Mouse (Mus musculus) forebrain, embryonic 11.5 days (tissue): ENCODE measurements at regions not wholly inside any gene's neighbourhood (a gene's known extent, or its start where the extent isn't known, plus 50 kb on each side); places are given as distances from the start of the nearest gene placed in this dataset.
"Not testable (repeated sequence)": the region's sequence is repeated elsewhere in the genome, so short reads cannot be mapped to it uniquely, and the experiment has no call there.

ENCODE experiments used
- ATAC-seq: fragments of 200-750 bp; cut with Nextera tagmentation; replicated peaks from 2 replicates; pipeline ENCODE4 v1.8.0; 2017; ENCODE audit warnings: moderate TSS enrichment; ENCODE audit not compliant: low FRiP score
- DNase-seq: peaks from one replicate; pipeline ENCODE4 v3.0.0-alpha.2; 2017; ENCODE audit warnings: low spot score
- H3K27ac ChIP-seq: fragments of 300-500 bp; sonication (generic); 2 replicates; pipeline ENCODE4 v1.5.1; 2014; ENCODE audit warnings: low read depth, low read length
- H3K27me3 ChIP-seq: fragments of 300-500 bp; sonication (generic); 2 replicates; pipeline ENCODE4 v1.6.1; 2014; ENCODE audit warnings: mild to moderate bottlenecking, low read length, mixed read lengths; ENCODE audit not compliant: control insufficient read depth, insufficient read depth
- H3K36me3 ChIP-seq: fragments of 300-500 bp; sonication (generic); 2 replicates; pipeline ENCODE4 v1.6.1; 2014; ENCODE audit warnings: mild to moderate bottlenecking, low read length, moderate library complexity, mixed read lengths; ENCODE audit not compliant: control insufficient read depth, insufficient read depth
- H3K4me1 ChIP-seq: fragments of 300-500 bp; sonication (generic); replicated peaks from 2 replicates; pipeline ENCODE4 v1.6.1; 2014; ENCODE audit warnings: low read length, mixed read lengths; ENCODE audit not compliant: control insufficient read depth, insufficient read depth
- H3K4me2 ChIP-seq: fragments of 300-500 bp; sonication (generic); 2 replicates; pipeline ENCODE4 v1.6.1; 2014; ENCODE audit warnings: low read depth, mild to moderate bottlenecking, low read length, moderate library complexity, mixed read lengths; ENCODE audit not compliant: severe bottlenecking
- H3K4me3 ChIP-seq: fragments of 300-500 bp; sonication (generic); 2 replicates; pipeline ENCODE4 v1.5.1; 2014; ENCODE audit warnings: low read depth, low read length
- H3K9ac ChIP-seq: fragments of 300-500 bp; sonication (generic); 2 replicates; pipeline ENCODE4 v1.6.1; 2014; ENCODE audit warnings: low read length
- H3K9me3 ChIP-seq: fragments of 300-500 bp; sonication (generic); 2 replicates; pipeline ENCODE4 v1.6.1; 2016; ENCODE audit warnings: low read length, mixed read lengths; ENCODE audit not compliant: control insufficient read depth
- WGBS: fragments of 180-500 bp; shearing (Covaris S2); extraction: QIAGEN DNeasy Blood & Tissue Kit; methylation state at CpG from one replicate; pipeline ENCODE4 v1.1.7; 2014; 5-methylcytosine and 5-hydroxymethylcytosine counted together

- not testable (repeated sequence) for ATAC-seq, DNase-seq
Observed at GRCm38 (mm10) chr1:7271466-7272110, 2463.9 kb downstream of the Gm37988 start.

DNA sequence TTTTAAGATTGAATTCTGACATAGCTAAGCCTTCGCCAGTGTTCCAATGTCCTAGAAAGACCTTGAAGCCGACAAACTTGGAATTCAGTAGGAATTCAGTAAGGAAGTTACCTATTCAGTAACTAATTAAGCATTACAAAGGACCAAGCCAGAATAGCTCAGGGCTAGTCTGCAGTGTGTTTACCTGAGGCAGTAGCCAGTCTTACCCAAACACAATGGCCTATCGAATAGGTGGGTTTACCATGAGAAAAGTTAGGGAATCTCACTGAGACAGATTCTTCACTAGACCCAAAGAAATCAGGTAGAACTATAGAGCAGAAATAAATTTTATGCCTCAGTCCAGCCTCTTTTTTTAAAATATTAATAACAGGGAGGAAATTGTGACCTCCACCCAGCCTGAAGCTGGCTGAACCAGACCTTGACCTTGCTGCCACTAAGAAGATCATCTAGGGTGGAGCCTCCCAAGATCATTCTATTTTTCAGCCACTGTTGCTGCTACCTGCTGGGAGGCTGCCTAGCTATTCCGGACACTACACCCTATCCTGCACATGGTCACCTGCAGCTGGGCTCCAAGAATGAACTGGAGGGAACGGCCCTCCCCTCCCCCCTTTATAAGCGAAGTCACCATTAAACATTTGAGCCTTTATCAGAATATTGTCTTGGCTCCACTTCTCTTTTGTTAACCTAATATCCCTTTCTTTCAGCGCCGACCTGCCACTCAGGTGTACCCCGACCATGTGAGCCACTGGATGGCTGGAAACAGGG is 2491.4 kb downstream of the Gm37988 start:
- not testable (repeated sequence) for H3K9me3 ChIP-seq, H3K4me2 ChIP-seq, DNase-seq, H3K36me3 ChIP-seq, H3K4me1 ChIP-seq, H3K27me3 ChIP-seq, H3K9ac ChIP-seq, ATAC-seq, H3K4me3 ChIP-seq, H3K27ac ChIP-seq
- WGBS = 89% methylated on average over 9 of the region's 9 CpGs

More at GRCm38 (mm10) chr1:7271466-7272110, 2463.9 kb downstream of the Gm37988 start:
- H3K4me1 ChIP-seq, H3K27me3 ChIP-seq, H3K9me3 ChIP-seq, H3K4me3 ChIP-seq, H3K27ac ChIP-seq, H3K4me2 ChIP-seq, H3K36me3 ChIP-seq, H3K9ac ChIP-seq: not testable (repeated sequence)
- 89% methylated on average over 25 of the region's 25 CpGs for WGBS

DNA sequence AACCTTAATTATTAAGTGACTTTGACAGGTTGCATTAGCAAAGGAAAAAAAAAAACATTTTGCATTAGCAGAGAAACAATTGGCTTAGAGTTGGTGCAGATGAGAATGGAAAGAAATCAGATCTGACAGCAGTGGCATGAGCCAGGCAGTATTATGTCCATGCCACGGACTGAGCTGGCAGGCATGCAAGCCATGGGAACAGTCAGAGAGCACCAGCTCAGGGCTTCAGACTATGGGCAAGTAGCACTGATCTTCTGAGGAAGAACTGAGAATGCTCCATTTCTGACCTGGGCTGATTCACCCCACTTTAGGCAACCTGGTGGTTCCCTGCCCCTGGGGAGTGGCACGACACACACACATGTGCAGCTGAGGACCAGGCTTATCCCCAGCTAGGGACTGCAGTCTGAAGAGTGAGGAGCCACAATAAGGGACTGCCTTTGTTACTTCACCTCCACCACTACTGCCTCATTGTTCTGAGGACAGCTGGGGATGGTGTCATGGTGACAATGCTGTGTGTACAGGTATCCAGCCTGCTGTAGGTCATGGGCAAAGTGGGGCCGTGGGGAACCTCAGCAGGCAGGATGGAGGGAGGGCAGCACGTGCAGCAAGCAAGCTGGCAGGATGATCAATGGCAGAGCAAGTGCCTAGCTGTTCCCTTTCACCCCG is 2501.4 kb downstream of the Gm37988 start:
- H3K27me3 ChIP-seq = no peaks in the 10 kb centered on the region
- ATAC-seq = no peak
- no peaks in the 10 kb centered on the region for H3K36me3 ChIP-seq
- H3K9ac ChIP-seq = no peak overlapping the region
- H3K9me3 ChIP-seq = no peaks in the 10 kb centered on the region
- H3K27ac ChIP-seq = no peak overlapping the region
- H3K4me1 ChIP-seq = no peaks in the 10 kb centered on the region; the same call in 1 of the 2 replicates
- 55% methylated on average over 5 of the region's 5 CpGs for WGBS
- H3K4me2 ChIP-seq = no peak overlapping the region
- no peak for DNase-seq
- no peak overlapping the region for H3K4me3 ChIP-seq

DNA sequence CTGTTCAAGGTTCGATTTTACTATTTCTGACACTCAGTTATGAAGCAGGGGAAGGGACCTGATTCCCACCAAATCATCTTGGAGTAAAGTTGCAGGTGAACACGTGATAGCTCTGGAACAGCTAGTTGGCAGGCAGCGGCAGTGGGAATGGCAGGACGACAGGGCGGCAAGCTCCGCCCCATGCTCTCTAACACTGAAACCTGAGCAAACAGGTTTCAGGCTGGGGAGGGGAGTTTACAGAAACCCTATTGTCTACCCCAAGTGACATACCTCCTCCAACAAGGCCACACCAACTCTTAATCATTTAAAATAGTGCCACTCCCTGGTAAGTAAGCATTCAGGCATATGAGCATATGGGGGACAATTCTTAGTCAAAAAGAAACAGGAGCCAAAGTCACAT is 2504.7 kb downstream of the Gm37988 start:
- 69% methylated on average over 6 of the region's 6 CpGs for WGBS

DNA sequence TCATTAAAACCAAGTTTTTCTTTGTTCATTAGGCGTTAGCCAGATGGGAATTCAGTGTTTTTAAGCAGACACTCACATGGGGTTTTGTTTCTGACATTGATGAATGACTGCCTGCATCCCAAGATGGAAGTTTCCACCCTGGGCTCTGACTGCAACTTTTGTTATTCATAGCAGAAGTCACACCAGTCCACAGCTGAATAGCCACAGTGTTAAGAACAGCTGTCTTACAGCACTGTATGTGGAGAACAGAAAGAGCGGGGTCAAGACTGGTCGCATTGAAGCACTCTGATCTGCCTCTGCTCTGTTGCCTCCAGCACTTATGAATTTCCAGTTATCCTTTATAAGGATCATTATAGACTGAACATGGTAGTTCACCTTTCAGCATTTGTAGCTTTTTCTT is 2505.8 kb downstream of the Gm37988 start:
- H3K36me3 ChIP-seq = no peaks in the 10 kb centered on the region
- H3K4me3 ChIP-seq = no peak overlapping the region
- no peaks in the 10 kb centered on the region for H3K27me3 ChIP-seq
- H3K9me3 ChIP-seq = no peaks in the 10 kb centered on the region
- no peak overlapping the region for H3K4me2 ChIP-seq
- no peaks in the 10 kb centered on the region; the same call in 1 of the 2 replicates for H3K4me1 ChIP-seq
- peak; percentile 71; the same call in 1 of the 2 replicates for ATAC-seq
- WGBS = 52% methylated on average over 3 of the region's 3 CpGs
- H3K27ac ChIP-seq = no peak overlapping the region
- H3K9ac ChIP-seq = no peak overlapping the region
- DNase-seq = no peak

More for the DNA sequence above, 2504.7 kb downstream of the Gm37988 start:
- H3K36me3 ChIP-seq, H3K9me3 ChIP-seq, H3K4me2 ChIP-seq, H3K9ac ChIP-seq, ATAC-seq, H3K27me3 ChIP-seq, H3K4me1 ChIP-seq, DNase-seq, H3K27ac ChIP-seq, H3K4me3 ChIP-seq: not testable (repeated sequence)

DNA sequence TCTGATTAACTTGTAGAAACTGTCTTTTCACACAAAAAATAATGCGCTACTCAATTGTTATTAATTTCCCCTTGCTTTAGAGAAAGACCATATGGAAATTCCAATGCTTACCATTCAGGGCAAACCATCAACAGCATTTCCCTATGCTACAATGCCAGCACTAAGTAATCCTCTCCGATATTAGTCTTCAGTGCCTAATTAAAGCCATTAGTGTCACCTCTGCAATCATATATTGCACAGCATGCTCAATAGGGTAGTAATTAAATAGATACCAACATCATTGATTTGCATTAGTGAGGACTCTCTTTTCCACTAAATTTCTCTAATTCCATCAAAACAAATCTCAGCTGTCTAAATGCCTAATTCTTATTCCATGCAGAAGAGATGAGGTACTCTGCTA is 2511.2 kb downstream of the Gm37988 start:
- peak; percentile 30 for ATAC-seq
- H3K27me3 ChIP-seq = no peaks in the 10 kb centered on the region
- H3K9me3 ChIP-seq = no peaks in the 10 kb centered on the region
- no peak for DNase-seq
- no peak overlapping the region for H3K4me3 ChIP-seq
- 47% methylated on average over 2 of the region's 2 CpGs for WGBS
- H3K4me2 ChIP-seq = no peak overlapping the region
- no peaks in the 10 kb centered on the region for H3K4me1 ChIP-seq
- H3K9ac ChIP-seq = no peak overlapping the region
- no peaks in the 10 kb centered on the region for H3K36me3 ChIP-seq
- no peak overlapping the region for H3K27ac ChIP-seq

DNA sequence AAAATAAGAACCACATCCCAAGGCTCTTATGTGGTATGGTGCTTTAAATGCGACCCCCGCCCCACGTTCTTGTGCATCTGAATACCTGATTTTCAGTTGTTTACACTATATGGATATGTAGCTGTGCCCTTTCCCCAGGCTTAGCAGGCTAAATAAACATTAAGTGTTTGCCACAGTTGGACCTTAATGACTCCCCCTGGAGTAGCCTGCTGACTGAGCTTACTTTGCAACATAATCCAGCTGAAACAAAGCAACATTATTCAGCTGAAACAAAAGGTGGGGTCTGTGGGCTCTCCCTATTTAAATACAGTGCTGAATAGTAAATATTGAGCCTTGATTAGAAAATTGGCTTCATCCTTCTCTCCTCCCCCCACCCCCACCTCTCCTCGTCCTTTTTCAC is 2511.6 kb downstream of the Gm37988 start:
- Histone ChIP-seq H3K4me3 (no peak overlapping the region), H3K4me2 (no peak overlapping the region), H3K27ac (no peak overlapping the region), H3K9ac (no peak overlapping the region), H3K27me3 (no peaks in the 10 kb centered on the region), H3K9me3 (no peaks in the 10 kb centered on the region), H3K4me1 (no peaks in the 10 kb centered on the region), H3K36me3 (no peaks in the 10 kb centered on the region)
- ATAC-seq = peak; percentile 5; the same call in 1 of the 2 replicates
- 7% methylated on average over 4 of the region's 4 CpGs for WGBS
- DNase-seq = no peak
